Mouse (Mus musculus): Measurements from ENCODE around the gene Kctd13. TPM values are rescaled to one million over a fixed set of nuclear protein-coding genes. Genes with fewer than 3 reads are reported as not detected.
A peak's percentile ranks its signal among the peaks of the same experiment; 100 is the strongest.

Kctd13 gene
- polyA plus RNA-seq, 1 experiment from 2014 or later, result 45.3 TPM

GRCm38 (mm10) chr7:126967361-126967760 is 38.7 kb downstream of the Kctd13 start:
- WGBS, result 63% methylated on average over 6 of the region's 6 CpGs
- Histone ChIP-seq H3K4me3 (replicated peaks) (no peak overlapping the region), H3K4me1 (0 out of 2 replicates have a peak, but pooled peaks cover 3% of the 10 kb centered on the region), H3K27me3 (peaks cover 19% of the 10 kb centered on the region), H3K9me3 (no peaks in the 10 kb centered on the region), H3K4me2 (no peak overlapping the region), H3K27ac (no peak overlapping the region), H3K36me3 (replicated peaks) (peaks cover 12% of the 10 kb centered on the region; the same call in 1 of the 2 replicates), H3K9ac (no peak overlapping the region)
- ATAC-seq (ENCODE audit: low FRiP score), result no peak

- WGBS, result 13% methylated on average over 8 of the region's 8 CpGs
- peak; percentile 51 for ATAC-seq (ENCODE audit: low FRiP score)
- no peak overlapping the region for H3K27ac ChIP-seq
- H3K4me1 ChIP-seq, result peaks cover 11% of the 10 kb centered on the region
- no peak overlapping the region for H3K9ac ChIP-seq
- H3K27me3 ChIP-seq, result no peaks in the 10 kb centered on the region
- H3K9me3 ChIP-seq, result no peaks in the 10 kb centered on the region
- H3K4me2 ChIP-seq, result peak overlapping the region; percentile 80
- peaks cover 27% of the 10 kb centered on the region for H3K36me3 ChIP-seq (replicated peaks)
- peak overlapping the region; percentile 100 for H3K4me3 ChIP-seq (replicated peaks)
Measured at GRCm38 (mm10) chr7:126975493-126975892, 46.8 kb downstream of the Kctd13 start.

DNA sequence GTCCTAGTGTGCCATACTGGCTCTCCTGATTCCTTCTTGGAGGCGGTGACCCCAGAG is 47.0 kb downstream of the Kctd13 start, which contains the start of gene Cdipt:
TSS of gene Cdipt (plus strand) at position 22 of the 57 bp plus-strand sequence.
- peak within 1 kb of the TSS; percentile 80 for H3K4me2 ChIP-seq

GRCm38 (mm10) chr7:126975950-126976866 is 47.5 kb downstream of the Kctd13 start, which contains the start of gene Cdiptos:
Gene Cdiptos (minus strand): TSS chr7:126976098.
- H3K9ac ChIP-seq, result peak within 1 kb of the TSS; percentile 98
- peak within 1 kb of the TSS; percentile 80 for H3K4me2 ChIP-seq
- H3K27me3 ChIP-seq, result no peaks in the 10 kb centered on the region
- peak; percentile 95 for ATAC-seq (ENCODE audit: low FRiP score)
- H3K27ac ChIP-seq, result peak within 1 kb of the TSS; percentile 95
- peak within 1 kb of the TSS; percentile 100 for H3K4me3 ChIP-seq (replicated peaks)
- H3K9me3 ChIP-seq, result no peaks in the 10 kb centered on the region
- under 1% methylated on average over 55 of the region's 55 CpGs for WGBS
- H3K4me1 ChIP-seq, result peaks cover 11% of the 10 kb centered on the region
- peaks cover 28% of the 10 kb centered on the region for H3K36me3 ChIP-seq (replicated peaks)

More for the DNA sequence above, 47.0 kb downstream of the Kctd13 start, which contains the start of gene Cdipt:
- Histone ChIP-seq H3K36me3 (replicated peaks) (peaks cover 28% of the 10 kb centered on the region), H3K27ac (peak within 1 kb of the TSS; percentile 95), H3K9ac (peak within 1 kb of the TSS; percentile 98), H3K4me1 (peaks cover 11% of the 10 kb centered on the region), H3K9me3 (no peaks in the 10 kb centered on the region), H3K27me3 (no peaks in the 10 kb centered on the region), H3K4me3 (replicated peaks) (peak within 1 kb of the TSS; percentile 100)
- no peak for ATAC-seq (ENCODE audit: low FRiP score)
- WGBS, result 0% methylated on average over 1 of the region's 1 CpGs

- H3K36me3 ChIP-seq (replicated peaks), result peaks cover 28% of the 10 kb centered on the region
- peak overlapping the region; percentile 80 for H3K4me2 ChIP-seq
- no peaks in the 10 kb centered on the region for H3K27me3 ChIP-seq
- peaks cover 11% of the 10 kb centered on the region for H3K4me1 ChIP-seq
- no peak for ATAC-seq (ENCODE audit: low FRiP score)
- H3K27ac ChIP-seq, result peak overlapping the region; percentile 95
- H3K9me3 ChIP-seq, result no peaks in the 10 kb centered on the region
- H3K9ac ChIP-seq, result peak overlapping the region; percentile 98
- peak overlapping the region; percentile 100 for H3K4me3 ChIP-seq (replicated peaks)
- 31% methylated on average over 14 of the region's 14 CpGs for WGBS
Measured at GRCm38 (mm10) chr7:126976878-126977459, 48.3 kb downstream of the Kctd13 start.

- peaks cover 28% of the 10 kb centered on the region for H3K36me3 ChIP-seq (replicated peaks)
- H3K4me2 ChIP-seq, result no peak overlapping the region
- WGBS, result 94% methylated on average over 6 of the region's 6 CpGs
- no peak overlapping the region for H3K9ac ChIP-seq
- no peaks in the 10 kb centered on the region for H3K9me3 ChIP-seq
- H3K4me1 ChIP-seq, result peaks cover 11% of the 10 kb centered on the region
- no peak for ATAC-seq (ENCODE audit: low FRiP score)
- H3K4me3 ChIP-seq (replicated peaks), result no peak overlapping the region
- H3K27me3 ChIP-seq, result no peaks in the 10 kb centered on the region
- no peak overlapping the region for H3K27ac ChIP-seq
Measured at GRCm38 (mm10) chr7:126978841-126979240, 50.2 kb downstream of the Kctd13 start.

GRCm38 (mm10) chr7:126981601-126982000 is 52.9 kb downstream of the Kctd13 start:
- no peak overlapping the region for H3K27ac ChIP-seq
- no peaks in the 10 kb centered on the region for H3K27me3 ChIP-seq
- H3K9me3 ChIP-seq, result no peaks in the 10 kb centered on the region
- peaks cover 28% of the 10 kb centered on the region for H3K36me3 ChIP-seq (replicated peaks)
- H3K4me3 ChIP-seq (replicated peaks), result no peak overlapping the region
- ATAC-seq (ENCODE audit: low FRiP score), result no peak
- H3K9ac ChIP-seq, result no peak overlapping the region
- peaks cover 8% of the 10 kb centered on the region for H3K4me1 ChIP-seq
- no peak overlapping the region for H3K4me2 ChIP-seq
- 89% methylated on average over 2 of the region's 2 CpGs for WGBS

GRCm38 (mm10) chr7:126982054-126982453 is 53.4 kb downstream of the Kctd13 start:
- Histone ChIP-seq H3K27ac (no peak overlapping the region), H3K9ac (no peak overlapping the region), H3K4me3 (replicated peaks) (no peak overlapping the region), H3K4me1 (peaks cover 5% of the 10 kb centered on the region), H3K36me3 (replicated peaks) (peaks cover 28% of the 10 kb centered on the region), H3K9me3 (no peaks in the 10 kb centered on the region), H3K27me3 (no peaks in the 10 kb centered on the region), H3K4me2 (no peak overlapping the region)
- 90% methylated on average over 4 of the region's 4 CpGs for WGBS
- no peak for ATAC-seq (ENCODE audit: low FRiP score)

- no peaks in the 10 kb centered on the region for H3K27me3 ChIP-seq
- no peak overlapping the region for H3K4me2 ChIP-seq
- H3K4me1 ChIP-seq, result no peaks in the 10 kb centered on the region
- ATAC-seq (ENCODE audit: low FRiP score), result no peak
- WGBS, result 84% methylated on average over 7 of the region's 7 CpGs
- H3K9ac ChIP-seq, result no peak overlapping the region
- H3K36me3 ChIP-seq (replicated peaks), result peaks cover 25% of the 10 kb centered on the region
- H3K4me3 ChIP-seq (replicated peaks), result no peak overlapping the region
- no peak overlapping the region for H3K27ac ChIP-seq
- no peaks in the 10 kb centered on the region for H3K9me3 ChIP-seq
Measured at GRCm38 (mm10) chr7:126983113-126983512, 54.4 kb downstream of the Kctd13 start.

GRCm38 (mm10) chr7:126984667-126985444 is 56.2 kb downstream of the Kctd13 start:
- Histone ChIP-seq H3K4me1 (no peaks in the 10 kb centered on the region), H3K4me3 (replicated peaks) (no peak overlapping the region), H3K36me3 (replicated peaks) (peaks cover 7% of the 10 kb centered on the region), H3K27me3 (no peaks in the 10 kb centered on the region), H3K27ac (no peak overlapping the region), H3K9ac (no peak overlapping the region), H3K4me2 (no peak overlapping the region), H3K9me3 (no peaks in the 10 kb centered on the region)
- no peak for ATAC-seq (ENCODE audit: low FRiP score)
- 69% methylated on average over 10 of the region's 10 CpGs for WGBS

DNA sequence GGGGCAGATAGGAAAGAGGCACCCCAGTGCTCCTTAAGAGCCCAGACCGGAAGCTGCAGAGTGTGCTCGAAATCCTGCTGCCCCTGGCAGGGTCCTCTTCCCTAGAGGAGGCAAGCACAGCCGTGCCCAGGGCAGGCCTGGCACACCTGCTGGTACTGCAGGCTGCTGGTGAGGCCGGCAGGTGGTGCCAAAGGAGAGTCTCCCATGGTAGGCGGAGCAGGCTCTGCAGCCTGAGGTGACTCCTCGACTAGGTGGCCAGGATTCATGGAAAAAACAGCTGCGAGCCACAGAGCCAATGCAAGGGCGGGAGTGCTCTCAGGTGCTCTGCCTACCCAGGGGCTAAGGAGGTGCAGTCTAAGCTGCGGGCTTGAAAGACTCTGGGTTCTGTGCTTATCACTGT is 57.6 kb downstream of the Kctd13 start:
- WGBS, result 53% methylated on average over 9 of the region's 9 CpGs
- H3K9me3 ChIP-seq, result no peaks in the 10 kb centered on the region
- H3K27me3 ChIP-seq, result no peaks in the 10 kb centered on the region
- ATAC-seq (ENCODE audit: low FRiP score), result no peak
- H3K4me3 ChIP-seq (replicated peaks), result no peak overlapping the region
- H3K4me2 ChIP-seq, result no peak overlapping the region
- no peaks in the 10 kb centered on the region for H3K36me3 ChIP-seq (replicated peaks)
- no peaks in the 10 kb centered on the region for H3K4me1 ChIP-seq
- no peak overlapping the region for H3K9ac ChIP-seq
- H3K27ac ChIP-seq, result no peak overlapping the region

- ATAC-seq (ENCODE audit: low FRiP score), result no peak
- Histone ChIP-seq H3K4me1 (no peaks in the 10 kb centered on the region), H3K4me2 (no peak overlapping the region), H3K27ac (no peak overlapping the region), H3K9me3 (no peaks in the 10 kb centered on the region), H3K4me3 (replicated peaks) (no peak overlapping the region), H3K36me3 (replicated peaks) (no peaks in the 10 kb centered on the region), H3K27me3 (no peaks in the 10 kb centered on the region), H3K9ac (no peak overlapping the region)
- 74% methylated on average over 8 of the region's 8 CpGs for WGBS
Measured at GRCm38 (mm10) chr7:126988816-126989215, 60.1 kb downstream of the Kctd13 start.

Measured in forebrain, embryonic 12.5 days (tissue).